Mouse (Mus musculus): Measurements from ENCODE around the gene Mrps7. TPM values are rescaled to one million over a fixed set of nuclear protein-coding genes. Genes with fewer than 3 reads are reported as not detected.

Mrps7 gene
- polyA plus RNA-seq, 1 experiment from 2014 or later, result 82.8 TPM

GRCm38 (mm10) chr11:115585573-115586100 is 18.1 kb upstream of the Mrps7 start:
- 85% methylated on average over 7 of the region's 7 CpGs for WGBS
- no peaks in the 10 kb centered on the region for H3K9me3 ChIP-seq (ENCODE audit: control insufficient read depth, low read length)
- ATAC-seq (ENCODE audit: low read depth), result no peak
- H3K36me3 ChIP-seq (ENCODE audit: control insufficient read depth, insufficient read depth, low read length), result peaks cover 94% of the 10 kb centered on the region
- no peak overlapping the region for H3K27ac ChIP-seq (replicated peaks; ENCODE audit: low read depth, low read length)
- H3K4me1 ChIP-seq (ENCODE audit: control insufficient read depth, insufficient read depth, low read length), result no peaks in the 10 kb centered on the region
- no peak overlapping the region for H3K4me2 ChIP-seq (ENCODE audit: low read depth, low read length)
- DNase-seq (ENCODE audit: low spot score), result no peak
- H3K4me3 ChIP-seq (ENCODE audit: low read depth, low read length), result no peak overlapping the region
- no peaks in the 10 kb centered on the region for H3K27me3 ChIP-seq (replicated peaks; ENCODE audit: control insufficient read depth, insufficient read depth, low read length)
- H3K9ac ChIP-seq (ENCODE audit: low read depth, low read length), result no peak overlapping the region

- no peak overlapping the region for H3K27ac ChIP-seq (replicated peaks; ENCODE audit: low read depth, low read length)
- H3K4me3 ChIP-seq (ENCODE audit: low read depth, low read length), result no peak overlapping the region
- no peaks in the 10 kb centered on the region for H3K9me3 ChIP-seq (ENCODE audit: control insufficient read depth, low read length)
- DNase-seq (ENCODE audit: low spot score) (no peak), ATAC-seq (ENCODE audit: low read depth) (no peak)
- no peak overlapping the region for H3K4me2 ChIP-seq (ENCODE audit: low read depth, low read length)
- peaks cover 96% of the 10 kb centered on the region for H3K36me3 ChIP-seq (ENCODE audit: control insufficient read depth, insufficient read depth, low read length)
- H3K4me1 ChIP-seq (ENCODE audit: control insufficient read depth, insufficient read depth, low read length), result no peaks in the 10 kb centered on the region
- no peaks in the 10 kb centered on the region for H3K27me3 ChIP-seq (replicated peaks; ENCODE audit: control insufficient read depth, insufficient read depth, low read length)
- no peak overlapping the region for H3K9ac ChIP-seq (ENCODE audit: low read depth, low read length)
- WGBS, result 88% methylated on average over 9 of the region's 9 CpGs
Observed at GRCm38 (mm10) chr11:115586403-115586802, 17.3 kb upstream of the Mrps7 start.

- Histone ChIP-seq H3K9me3 (ENCODE audit: control insufficient read depth, low read length) (no peaks in the 10 kb centered on the region), H3K9ac (ENCODE audit: low read depth, low read length) (no peak overlapping the region), H3K4me1 (ENCODE audit: control insufficient read depth, insufficient read depth, low read length) (no peaks in the 10 kb centered on the region), H3K27me3 (replicated peaks; ENCODE audit: control insufficient read depth, insufficient read depth, low read length) (no peaks in the 10 kb centered on the region), H3K4me2 (ENCODE audit: low read depth, low read length) (no peak overlapping the region), H3K27ac (replicated peaks; ENCODE audit: low read depth, low read length) (no peak overlapping the region), H3K4me3 (ENCODE audit: low read depth, low read length) (no peak overlapping the region), H3K36me3 (ENCODE audit: control insufficient read depth, insufficient read depth, low read length) (peaks cover 96% of the 10 kb centered on the region)
- 85% methylated on average over 9 of the region's 9 CpGs for WGBS
- DNase-seq (ENCODE audit: low spot score) (no peak), ATAC-seq (ENCODE audit: low read depth) (no peak)
Observed at GRCm38 (mm10) chr11:115587984-115588383, 15.7 kb upstream of the Mrps7 start.

GRCm38 (mm10) chr11:115590526-115591075 is 13.1 kb upstream of the Mrps7 start:
- no peak overlapping the region for H3K4me2 ChIP-seq (ENCODE audit: low read depth, low read length)
- H3K9ac ChIP-seq (ENCODE audit: low read depth, low read length), result no peak overlapping the region
- H3K4me1 ChIP-seq (ENCODE audit: control insufficient read depth, insufficient read depth, low read length), result no peaks in the 10 kb centered on the region
- ATAC-seq (ENCODE audit: low read depth) (no peak), DNase-seq (ENCODE audit: low spot score) (no peak)
- no peak overlapping the region for H3K4me3 ChIP-seq (ENCODE audit: low read depth, low read length)
- peaks cover 94% of the 10 kb centered on the region for H3K36me3 ChIP-seq (ENCODE audit: control insufficient read depth, insufficient read depth, low read length)
- no peaks in the 10 kb centered on the region for H3K27me3 ChIP-seq (replicated peaks; ENCODE audit: control insufficient read depth, insufficient read depth, low read length)
- no peaks in the 10 kb centered on the region for H3K9me3 ChIP-seq (ENCODE audit: control insufficient read depth, low read length)
- 84% methylated on average over 2 of the region's 2 CpGs for WGBS
- H3K27ac ChIP-seq (replicated peaks; ENCODE audit: low read depth, low read length), result no peak overlapping the region

- H3K9ac ChIP-seq (ENCODE audit: low read depth, low read length), result no peak overlapping the region
- no peak overlapping the region for H3K4me2 ChIP-seq (ENCODE audit: low read depth, low read length)
- ATAC-seq (ENCODE audit: low read depth), result no peak
- no peak overlapping the region for H3K27ac ChIP-seq (replicated peaks; ENCODE audit: low read depth, low read length)
- no peaks in the 10 kb centered on the region for H3K9me3 ChIP-seq (ENCODE audit: control insufficient read depth, low read length)
- no peak for DNase-seq (ENCODE audit: low spot score)
- H3K36me3 ChIP-seq (ENCODE audit: control insufficient read depth, insufficient read depth, low read length), result peaks cover 76% of the 10 kb centered on the region
- no peak overlapping the region for H3K4me3 ChIP-seq (ENCODE audit: low read depth, low read length)
- no peaks in the 10 kb centered on the region for H3K4me1 ChIP-seq (ENCODE audit: control insufficient read depth, insufficient read depth, low read length)
- no peaks in the 10 kb centered on the region for H3K27me3 ChIP-seq (replicated peaks; ENCODE audit: control insufficient read depth, insufficient read depth, low read length)
- WGBS, result 97% methylated on average over 3 of the region's 3 CpGs
Observed at GRCm38 (mm10) chr11:115595209-115595608, 8.5 kb upstream of the Mrps7 start.

GRCm38 (mm10) chr11:115598309-115598708 is 5.4 kb upstream of the Mrps7 start:
- H3K27me3 ChIP-seq (replicated peaks; ENCODE audit: control insufficient read depth, insufficient read depth, low read length), result no peaks in the 10 kb centered on the region
- H3K36me3 ChIP-seq (ENCODE audit: control insufficient read depth, insufficient read depth, low read length), result peaks cover 46% of the 10 kb centered on the region
- H3K4me1 ChIP-seq (ENCODE audit: control insufficient read depth, insufficient read depth, low read length), result peaks cover 10% of the 10 kb centered on the region
- no peak overlapping the region for H3K27ac ChIP-seq (replicated peaks; ENCODE audit: low read depth, low read length)
- WGBS, result 93% methylated on average over 4 of the region's 4 CpGs
- H3K9ac ChIP-seq (ENCODE audit: low read depth, low read length), result no peak overlapping the region
- no peak for DNase-seq (ENCODE audit: low spot score)
- no peaks in the 10 kb centered on the region for H3K9me3 ChIP-seq (ENCODE audit: control insufficient read depth, low read length)
- H3K4me3 ChIP-seq (ENCODE audit: low read depth, low read length), result no peak overlapping the region
- no peak for ATAC-seq (ENCODE audit: low read depth)
- H3K4me2 ChIP-seq (ENCODE audit: low read depth, low read length), result no peak overlapping the region

DNA sequence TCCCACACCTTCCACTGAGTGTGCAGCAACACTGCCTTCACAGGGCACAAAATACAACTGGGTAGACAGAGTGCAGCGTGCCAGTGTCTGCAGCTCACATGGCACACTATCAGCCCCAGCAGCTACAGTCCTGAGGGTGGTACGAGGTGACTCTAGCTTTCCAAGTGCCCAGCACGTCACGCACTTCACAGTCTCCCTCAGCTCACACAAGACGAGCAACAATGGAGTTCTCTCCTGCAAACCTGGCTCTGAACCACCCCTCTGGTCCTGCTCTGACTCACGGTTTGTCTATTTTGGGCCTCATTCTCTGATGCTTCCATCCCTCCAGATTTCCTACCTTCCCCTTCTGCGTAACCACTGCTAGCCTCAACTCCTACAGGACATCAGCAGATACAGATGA is 4.0 kb upstream of the Mrps7 start:
- 96% methylated on average over 7 of the region's 7 CpGs for WGBS
- Histone ChIP-seq H3K9me3 (ENCODE audit: control insufficient read depth, low read length) (no peaks in the 10 kb centered on the region), H3K9ac (ENCODE audit: low read depth, low read length) (no peak overlapping the region), H3K4me1 (ENCODE audit: control insufficient read depth, insufficient read depth, low read length) (peaks cover 11% of the 10 kb centered on the region), H3K4me2 (ENCODE audit: low read depth, low read length) (no peak overlapping the region), H3K27ac (replicated peaks; ENCODE audit: low read depth, low read length) (no peak overlapping the region), H3K36me3 (ENCODE audit: control insufficient read depth, insufficient read depth, low read length) (peaks cover 32% of the 10 kb centered on the region), H3K27me3 (replicated peaks; ENCODE audit: control insufficient read depth, insufficient read depth, low read length) (no peaks in the 10 kb centered on the region), H3K4me3 (ENCODE audit: low read depth, low read length) (no peak overlapping the region)
- DNase-seq (ENCODE audit: low spot score) (no peak), ATAC-seq (ENCODE audit: low read depth) (no peak)

GRCm38 (mm10) chr11:115600743-115601142 is 3.0 kb upstream of the Mrps7 start:
- Histone ChIP-seq H3K9ac (ENCODE audit: low read depth, low read length) (no peak overlapping the region), H3K9me3 (ENCODE audit: control insufficient read depth, low read length) (no peaks in the 10 kb centered on the region), H3K36me3 (ENCODE audit: control insufficient read depth, insufficient read depth, low read length) (peaks cover 32% of the 10 kb centered on the region), H3K4me3 (ENCODE audit: low read depth, low read length) (no peak overlapping the region), H3K27ac (replicated peaks; ENCODE audit: low read depth, low read length) (no peak overlapping the region), H3K4me1 (ENCODE audit: control insufficient read depth, insufficient read depth, low read length) (peaks cover 17% of the 10 kb centered on the region), H3K27me3 (replicated peaks; ENCODE audit: control insufficient read depth, insufficient read depth, low read length) (no peaks in the 10 kb centered on the region), H3K4me2 (ENCODE audit: low read depth, low read length) (no peak overlapping the region)
- ATAC-seq (ENCODE audit: low read depth) (no peak), DNase-seq (ENCODE audit: low spot score) (no peak)
- 98% methylated on average over 15 of the region's 15 CpGs for WGBS

DNA sequence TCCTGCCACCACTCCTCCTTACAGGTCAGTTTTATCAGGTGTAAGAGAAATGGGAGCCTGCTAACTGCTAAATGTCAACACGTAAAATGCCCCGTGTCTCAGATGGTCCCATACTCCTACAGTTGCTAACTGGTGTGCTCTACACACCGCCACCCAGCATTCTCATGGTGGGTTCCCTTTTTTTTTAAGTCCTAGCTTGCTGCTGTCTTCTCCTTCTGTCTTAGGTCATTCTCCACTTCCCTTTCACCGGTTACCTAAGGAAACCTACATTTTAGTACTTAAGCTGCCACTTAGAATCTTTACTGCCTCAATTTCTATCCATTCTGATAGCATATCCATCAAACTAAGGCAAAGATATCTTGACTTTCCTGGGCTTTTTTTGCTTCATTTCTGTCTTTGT is 2.6 kb upstream of the Mrps7 start:
- no peaks in the 10 kb centered on the region for H3K27me3 ChIP-seq (replicated peaks; ENCODE audit: control insufficient read depth, insufficient read depth, low read length)
- ATAC-seq (ENCODE audit: low read depth), result no peak
- 93% methylated on average over 4 of the region's 4 CpGs for WGBS
- no peak overlapping the region for H3K9ac ChIP-seq (ENCODE audit: low read depth, low read length)
- no peak for DNase-seq (ENCODE audit: low spot score)
- H3K9me3 ChIP-seq (ENCODE audit: control insufficient read depth, low read length), result no peaks in the 10 kb centered on the region
- H3K4me3 ChIP-seq (ENCODE audit: low read depth, low read length), result no peak overlapping the region
- H3K4me2 ChIP-seq (ENCODE audit: low read depth, low read length), result no peak overlapping the region
- H3K4me1 ChIP-seq (ENCODE audit: control insufficient read depth, insufficient read depth, low read length), result peaks cover 17% of the 10 kb centered on the region
- H3K36me3 ChIP-seq (ENCODE audit: control insufficient read depth, insufficient read depth, low read length), result peaks cover 32% of the 10 kb centered on the region
- no peak overlapping the region for H3K27ac ChIP-seq (replicated peaks; ENCODE audit: low read depth, low read length)

Measured in embryonic facial prominence, embryonic 14.5 days (tissue).